Mouse (Mus musculus) intestine, embryonic 15.5 days (tissue): ENCODE measurements around the gene Fam168b. TPM values are rescaled to one million over a fixed set of nuclear protein-coding genes. Genes with fewer than 3 reads are reported as not detected.

Source experiments
- ATAC-seq: fragments of 200-750 bp; cut with Nextera tagmentation; 2 replicates; pipeline ENCODE4 v1.8.0; 2017; ENCODE audit warnings: moderate TSS enrichment, moderate library complexity
- H3K27ac ChIP-seq: fragments of 300-500 bp; sonication (generic); 2 replicates; pipeline ENCODE4 v1.5.1; 2015; ENCODE audit warnings: mild to moderate bottlenecking, inconsistent platforms
- H3K27me3 ChIP-seq: fragments of 300-500 bp; sonication (generic); replicated peaks from 2 replicates; pipeline ENCODE4 v1.6.1; 2015; ENCODE audit warnings: inconsistent platforms
- H3K36me3 ChIP-seq: fragments of 300-500 bp; sonication (generic); 2 replicates; pipeline ENCODE4 v1.6.1; 2015; ENCODE audit warnings: inconsistent platforms
- H3K4me1 ChIP-seq: fragments of 300-500 bp; sonication (generic); replicated peaks from 2 replicates; pipeline ENCODE4 v1.6.1; 2015; ENCODE audit warnings: inconsistent platforms
- H3K4me2 ChIP-seq: fragments of 300-500 bp; sonication (generic); replicated peaks from 2 replicates; pipeline ENCODE4 v1.6.1; 2015; ENCODE audit warnings: mild to moderate bottlenecking, inconsistent platforms
- H3K4me3 ChIP-seq: fragments of 300-500 bp; sonication (generic); replicated peaks from 2 replicates; pipeline ENCODE4 v1.5.1; 2015; ENCODE audit warnings: inconsistent platforms
- H3K9ac ChIP-seq: fragments of 300-500 bp; sonication (generic); 2 replicates; pipeline ENCODE4 v1.6.1; 2015; ENCODE audit warnings: inconsistent platforms
- H3K9me3 ChIP-seq: fragments of 300-500 bp; sonication (generic); 2 replicates; pipeline ENCODE4 v1.6.1; 2016; ENCODE audit warnings: inconsistent platforms
- WGBS: fragments of 180-500 bp; shearing (Covaris S2); methylation state at CpG from one replicate; pipeline ENCODE4 v1.1.7; 2015; 5-methylcytosine and 5-hydroxymethylcytosine counted together
- polyA plus RNA-seq: library from polyadenylated mRNA; unstranded; fragments of >200 nt; fragmentation: Nextera tagmentation; extraction: Ambion mirVana; gene quantifications from 2 replicates; pipeline ENCODE4 v1.2.1, GENCODE M21; 2015

Fam168b gene
- polyA plus RNA-seq, 1 experiment from 2014 or later, result 57.0 TPM

- ATAC-seq, result no peak
These were observed 17.0 kb downstream of the Fam168b start for GRCm38 (mm10) chr1:34825909-34826308.

GRCm38 (mm10) chr1:34824208-34824607 lies 18.7 kb downstream of the Fam168b start:
- no peak for ATAC-seq
- WGBS, result 82% methylated on average over 8 of the region's 8 CpGs
- Histone ChIP-seq H3K27ac (no peak overlapping the region), H3K9me3 (no peaks in the 10 kb centered on the region), H3K27me3 (no peaks in the 10 kb centered on the region), H3K36me3 (peaks cover 34% of the 10 kb centered on the region), H3K4me1 (0 out of 2 replicates have a peak, but pooled peaks cover 2% of the 10 kb centered on the region), H3K4me2 (no peak overlapping the region), H3K4me3 (no peak overlapping the region), H3K9ac (no peak overlapping the region)

More at GRCm38 (mm10) chr1:34825909-34826308, 17.0 kb downstream of the Fam168b start:
- Histone ChIP-seq H3K27ac (no peak overlapping the region), H3K4me3 (no peak overlapping the region), H3K36me3 (peaks cover 32% of the 10 kb centered on the region), H3K27me3 (no peaks in the 10 kb centered on the region), H3K4me2 (no peak overlapping the region), H3K9ac (no peak overlapping the region), H3K4me1 (0 out of 2 replicates have a peak, but pooled peaks cover 6% of the 10 kb centered on the region), H3K9me3 (no peaks in the 10 kb centered on the region)
- 90% methylated on average over 9 of the region's 9 CpGs for WGBS

GRCm38 (mm10) chr1:34823353-34823752 lies 19.5 kb downstream of the Fam168b start:
- peaks cover 43% of the 10 kb centered on the region for H3K36me3 ChIP-seq
- no peak overlapping the region for H3K27ac ChIP-seq
- WGBS, result 81% methylated on average over 6 of the region's 6 CpGs
- H3K9ac ChIP-seq, result no peak overlapping the region
- no peak overlapping the region for H3K4me3 ChIP-seq
- H3K4me2 ChIP-seq, result no peak overlapping the region
- 0 out of 2 replicates have a peak, but pooled peaks cover 2% of the 10 kb centered on the region for H3K4me1 ChIP-seq
- H3K9me3 ChIP-seq, result no peaks in the 10 kb centered on the region
- no peaks in the 10 kb centered on the region for H3K27me3 ChIP-seq
- ATAC-seq, result no peak

GRCm38 (mm10) chr1:34822746-34823145 lies 20.1 kb downstream of the Fam168b start:
- Histone ChIP-seq H3K9ac (no peak overlapping the region), H3K27me3 (no peaks in the 10 kb centered on the region), H3K4me2 (no peak overlapping the region), H3K4me1 (0 out of 2 replicates have a peak, but pooled peaks cover 2% of the 10 kb centered on the region), H3K27ac (no peak overlapping the region), H3K4me3 (no peak overlapping the region), H3K9me3 (no peaks in the 10 kb centered on the region), H3K36me3 (peaks cover 45% of the 10 kb centered on the region)
- whole genome bisulfite sequencing, result 90% methylated on average over 7 of the region's 7 CpGs
- no peak for ATAC-seq

- Histone ChIP-seq H3K4me2 (no peak overlapping the region), H3K36me3 (peaks cover 50% of the 10 kb centered on the region), H3K4me3 (no peak overlapping the region), H3K9me3 (no peaks in the 10 kb centered on the region), H3K9ac (no peak overlapping the region), H3K27me3 (no peaks in the 10 kb centered on the region), H3K27ac (no peak overlapping the region), H3K4me1 (no peaks in the 10 kb centered on the region)
- no peak for ATAC-seq
- 90% methylated on average over 7 of the region's 7 CpGs for WGBS
These were observed 20.9 kb downstream of the Fam168b start for GRCm38 (mm10) chr1:34822003-34822402.

GRCm38 (mm10) chr1:34821411-34821810 lies 21.5 kb downstream of the Fam168b start:
- no peak overlapping the region for H3K9ac ChIP-seq
- H3K27me3 ChIP-seq, result no peaks in the 10 kb centered on the region
- 91% methylated on average over 2 of the region's 2 CpGs for WGBS
- no peaks in the 10 kb centered on the region for H3K4me1 ChIP-seq
- peaks cover 54% of the 10 kb centered on the region for H3K36me3 ChIP-seq
- no peaks in the 10 kb centered on the region for H3K9me3 ChIP-seq
- H3K4me3 ChIP-seq, result no peak overlapping the region
- H3K4me2 ChIP-seq, result no peak overlapping the region
- no peak for ATAC-seq
- H3K27ac ChIP-seq, result no peak overlapping the region

- no peak overlapping the region for H3K9ac ChIP-seq
- no peak overlapping the region for H3K27ac ChIP-seq
- no peak overlapping the region for H3K4me2 ChIP-seq
- no peaks in the 10 kb centered on the region for H3K27me3 ChIP-seq
- ATAC-seq, result no peak
- H3K9me3 ChIP-seq, result no peaks in the 10 kb centered on the region
- H3K4me1 ChIP-seq, result no peaks in the 10 kb centered on the region
- H3K4me3 ChIP-seq, result no peak overlapping the region
- peaks cover 60% of the 10 kb centered on the region for H3K36me3 ChIP-seq
- 92% methylated on average over 6 of the region's 6 CpGs for WGBS
These were observed 23.5 kb downstream of the Fam168b start for GRCm38 (mm10) chr1:34819225-34819910.

GRCm38 (mm10) chr1:34815843-34816242 lies 27.0 kb downstream of the Fam168b start:
- Histone ChIP-seq H3K4me2 (no peak overlapping the region), H3K4me1 (no peaks in the 10 kb centered on the region), H3K4me3 (no peak overlapping the region), H3K36me3 (peaks cover 50% of the 10 kb centered on the region), H3K9me3 (no peaks in the 10 kb centered on the region), H3K27ac (no peak overlapping the region), H3K9ac (no peak overlapping the region), H3K27me3 (no peaks in the 10 kb centered on the region)
- 86% methylated on average over 6 of the region's 6 CpGs for WGBS
- ATAC-seq, result no peak

- Histone ChIP-seq H3K36me3 (peaks cover 32% of the 10 kb centered on the region), H3K4me2 (no peak overlapping the region), H3K4me3 (no peak overlapping the region), H3K27ac (no peak overlapping the region), H3K4me1 (no peaks in the 10 kb centered on the region), H3K9me3 (no peaks in the 10 kb centered on the region), H3K9ac (no peak overlapping the region), H3K27me3 (no peaks in the 10 kb centered on the region)
- WGBS, result 89% methylated on average over 13 of the region's 13 CpGs
- peak; percentile 42; the same call in 1 of the 2 replicates for ATAC-seq
These were observed 30.2 kb downstream of the Fam168b start for GRCm38 (mm10) chr1:34812407-34813247.

- Histone ChIP-seq H3K27ac (no peak overlapping the region), H3K4me2 (no peak overlapping the region), H3K36me3 (peaks cover 23% of the 10 kb centered on the region), H3K27me3 (no peaks in the 10 kb centered on the region), H3K4me3 (no peak overlapping the region), H3K9me3 (no peaks in the 10 kb centered on the region), H3K9ac (no peak overlapping the region), H3K4me1 (no peaks in the 10 kb centered on the region)
- ATAC-seq, result no peak
- 53% methylated on average over 6 of the region's 6 CpGs for WGBS
These were observed 31.3 kb downstream of the Fam168b start for GRCm38 (mm10) chr1:34811581-34811980.

GRCm38 (mm10) chr1:34811035-34811434 lies 31.8 kb downstream of the Fam168b start:
- ATAC-seq, result no peak
- Histone ChIP-seq H3K4me1 (no peaks in the 10 kb centered on the region), H3K27ac (no peak overlapping the region), H3K9ac (no peak overlapping the region), H3K9me3 (no peaks in the 10 kb centered on the region), H3K36me3 (peaks cover 20% of the 10 kb centered on the region), H3K4me3 (no peak overlapping the region), H3K4me2 (no peak overlapping the region), H3K27me3 (no peaks in the 10 kb centered on the region)
- WGBS, result 65% methylated on average over 6 of the region's 6 CpGs

GRCm38 (mm10) chr1:34810293-34810692 lies 32.6 kb downstream of the Fam168b start:
- Histone ChIP-seq H3K36me3 (peaks cover 20% of the 10 kb centered on the region), H3K9me3 (no peaks in the 10 kb centered on the region), H3K27ac (no peak overlapping the region), H3K4me2 (no peak overlapping the region), H3K4me3 (no peak overlapping the region), H3K4me1 (no peaks in the 10 kb centered on the region), H3K27me3 (no peaks in the 10 kb centered on the region), H3K9ac (no peak overlapping the region)
- WGBS, result 89% methylated on average over 11 of the region's 11 CpGs
- no peak for ATAC-seq
